Mouse (Mus musculus) kidney, embryonic 14.5 days (tissue): ENCODE measurements at regions not wholly inside any gene's neighbourhood (a gene's known extent, or its start where the extent isn't known, plus 50 kb on each side); places are given as distances from the start of the nearest gene placed in this dataset.

Experiments used
- ATAC-seq: fragments of 200-750 bp; cut with Nextera tagmentation; 2 replicates; pipeline ENCODE4 v1.8.0; 2017; ENCODE audit warnings: moderate number of reproducible peaks, mild to moderate bottlenecking, moderate TSS enrichment, moderate library complexity; ENCODE audit not compliant: low FRiP score, low TSS enrichment
- H3K27ac ChIP-seq: fragments of 300-500 bp; sonication (generic); 2 replicates; pipeline ENCODE4 v1.5.1; 2014; ENCODE audit warnings: low read depth, mild to moderate bottlenecking, low read length, moderate library complexity, mixed read lengths
- H3K27me3 ChIP-seq: fragments of 300-500 bp; sonication (generic); 2 replicates; pipeline ENCODE4 v1.6.1; 2014; ENCODE audit warnings: mild to moderate bottlenecking, low read length; ENCODE audit not compliant: control insufficient read depth, insufficient read depth
- H3K36me3 ChIP-seq: fragments of 300-500 bp; sonication (generic); 2 replicates; pipeline ENCODE4 v1.6.1; 2014; ENCODE audit warnings: low read length, mixed read lengths; ENCODE audit not compliant: control insufficient read depth, insufficient read depth
- H3K4me1 ChIP-seq: fragments of 300-500 bp; sonication (generic); 2 replicates; pipeline ENCODE4 v1.6.1; 2014; ENCODE audit warnings: low read length, mixed read lengths; ENCODE audit not compliant: control insufficient read depth, insufficient read depth
- H3K4me2 ChIP-seq: fragments of 300-500 bp; sonication (generic); replicated peaks from 2 replicates; pipeline ENCODE4 v1.6.1; 2014; ENCODE audit warnings: low read depth, mild to moderate bottlenecking, low read length
- H3K4me3 ChIP-seq: fragments of 300-500 bp; sonication (generic); 2 replicates; pipeline ENCODE4 v1.5.1; 2014; ENCODE audit warnings: mild to moderate bottlenecking, low read length
- H3K9ac ChIP-seq: fragments of 300-500 bp; sonication (generic); 2 replicates; pipeline ENCODE4 v1.6.1; 2014; ENCODE audit warnings: low read depth, mild to moderate bottlenecking, low read length, moderate library complexity
- H3K9me3 ChIP-seq: fragments of 300-500 bp; sonication (generic); 2 replicates; pipeline ENCODE4 v1.6.1; 2016; ENCODE audit warnings: low read length; ENCODE audit not compliant: control insufficient read depth
- WGBS: fragments of 180-500 bp; shearing (Covaris S2); extraction: QIAGEN DNeasy Blood & Tissue Kit; methylation state at CpG from one replicate; pipeline ENCODE4 v1.1.7; 2014; 5-methylcytosine and 5-hydroxymethylcytosine counted together

GRCm38 (mm10) chr11:8148485-8148825 is 515.9 kb downstream of the Tns3 start:
- Histone ChIP-seq H3K9me3 (no peaks in the 10 kb centered on the region), H3K4me3 (no peak overlapping the region), H3K9ac (no peak overlapping the region), H3K27ac (no peak overlapping the region), H3K27me3 (no peaks in the 10 kb centered on the region), H3K36me3 (no peaks in the 10 kb centered on the region), H3K4me2 (no peak overlapping the region), H3K4me1 (no peaks in the 10 kb centered on the region)
- ATAC-seq: no peak
- 91% methylated on average over 5 of the region's 5 CpGs for WGBS

DNA sequence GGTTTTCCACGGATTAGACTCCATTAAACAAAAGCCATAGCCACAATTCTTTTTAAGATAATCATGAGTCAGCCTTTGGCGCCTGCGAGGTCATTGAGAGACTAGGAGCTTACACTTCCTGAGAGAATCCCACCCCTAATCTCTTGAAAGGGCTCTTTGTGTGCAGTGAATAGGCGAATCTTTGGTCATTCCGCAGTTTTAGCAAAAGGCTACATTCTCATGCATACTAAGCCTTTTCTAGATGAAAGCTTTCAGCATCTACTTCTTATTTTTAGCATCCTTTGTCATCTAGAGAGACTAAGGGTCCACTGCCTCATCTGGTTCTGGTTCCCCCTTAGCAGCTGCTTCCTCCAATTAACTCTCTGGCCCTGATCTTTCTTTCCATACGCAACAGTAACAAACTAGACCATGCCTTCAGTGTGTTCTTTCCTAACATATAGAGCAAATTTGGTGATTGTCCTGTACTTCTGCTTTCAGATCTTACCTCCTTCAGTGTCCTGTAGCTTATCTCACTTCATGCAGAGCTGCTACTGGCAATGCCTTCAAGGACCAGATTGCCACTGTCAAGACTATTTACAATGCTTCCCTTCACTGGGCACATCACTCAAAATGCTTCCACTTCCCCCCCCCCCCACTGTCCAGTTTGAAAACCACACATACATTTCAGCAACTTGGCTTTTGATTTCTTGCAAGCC is 516.4 kb downstream of the Tns3 start:
- Histone ChIP-seq H3K27me3 (no peaks in the 10 kb centered on the region), H3K36me3 (no peaks in the 10 kb centered on the region), H3K27ac (no peak overlapping the region), H3K4me2 (no peak overlapping the region), H3K4me3 (no peak overlapping the region), H3K4me1 (no peaks in the 10 kb centered on the region), H3K9ac (no peak overlapping the region), H3K9me3 (no peaks in the 10 kb centered on the region)
- ATAC-seq: no peak
- 83% methylated on average over 6 of the region's 6 CpGs for WGBS

GRCm38 (mm10) chr11:8137366-8137765 is 527.0 kb downstream of the Tns3 start:
- ATAC-seq: peak; percentile 62; the same call in 1 of the 2 replicates
- Histone ChIP-seq H3K9ac (no peak overlapping the region), H3K36me3 (no peaks in the 10 kb centered on the region), H3K4me2 (no peak overlapping the region), H3K9me3 (no peaks in the 10 kb centered on the region), H3K4me3 (no peak overlapping the region), H3K27me3 (no peaks in the 10 kb centered on the region), H3K4me1 (no peaks in the 10 kb centered on the region), H3K27ac (no peak overlapping the region)
- 37% methylated on average over 4 of the region's 4 CpGs for WGBS

DNA sequence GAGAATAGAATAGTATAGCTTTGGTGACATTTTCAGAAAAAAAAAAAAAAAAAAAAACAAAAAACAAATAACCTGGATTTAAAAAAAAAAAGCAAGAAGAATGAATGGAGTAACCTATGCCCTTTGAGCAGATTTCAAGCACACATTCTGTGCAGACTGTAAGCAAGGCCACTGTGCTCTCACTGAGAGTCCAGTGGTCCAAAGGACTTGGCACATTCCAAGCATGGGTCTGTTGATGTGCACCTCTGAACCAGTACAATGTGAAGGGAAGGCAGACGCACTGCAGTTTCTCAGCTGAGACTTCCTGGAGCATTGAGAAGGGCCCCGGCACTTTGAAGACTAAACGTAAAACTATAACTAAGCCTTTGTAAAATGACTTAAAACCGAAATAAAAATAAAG is 527.7 kb downstream of the Tns3 start:
- ATAC-seq: no peak
- no peak overlapping the region for H3K4me3 ChIP-seq
- no peaks in the 10 kb centered on the region for H3K36me3 ChIP-seq
- no peak overlapping the region for H3K9ac ChIP-seq
- 82% methylated on average over 4 of the region's 4 CpGs for WGBS
- H3K27me3 ChIP-seq: no peaks in the 10 kb centered on the region
- no peaks in the 10 kb centered on the region for H3K9me3 ChIP-seq
- no peak overlapping the region for H3K4me2 ChIP-seq
- no peak overlapping the region for H3K27ac ChIP-seq
- no peaks in the 10 kb centered on the region for H3K4me1 ChIP-seq

DNA sequence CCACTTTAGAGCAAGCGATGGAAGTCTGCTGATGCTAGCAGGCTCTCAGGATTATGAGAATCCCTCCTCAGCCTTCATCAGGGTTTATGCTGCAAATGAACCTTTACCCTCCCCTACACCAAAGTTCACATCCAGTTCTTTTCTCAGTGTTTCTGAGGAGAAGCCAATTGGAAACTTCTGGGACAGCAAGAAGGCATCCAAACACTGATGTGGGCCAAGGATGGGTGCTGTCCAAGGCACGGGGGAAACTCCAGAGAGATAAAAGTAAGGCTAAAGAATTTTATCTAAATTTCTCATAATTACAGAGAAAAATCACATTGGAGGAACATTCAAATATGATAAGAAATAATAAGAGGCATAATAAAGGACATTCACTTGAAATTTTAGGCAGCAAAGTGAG is 555.0 kb downstream of the Tns3 start:
- Histone ChIP-seq H3K36me3 (no peaks in the 10 kb centered on the region), H3K4me1 (no peaks in the 10 kb centered on the region), H3K9ac (no peak overlapping the region), H3K4me3 (no peak overlapping the region), H3K27ac (no peak overlapping the region), H3K27me3 (no peaks in the 10 kb centered on the region), H3K9me3 (no peaks in the 10 kb centered on the region), H3K4me2 (no peak overlapping the region)
- 90% methylated on average over 2 of the region's 2 CpGs for WGBS
- no peak for ATAC-seq

DNA sequence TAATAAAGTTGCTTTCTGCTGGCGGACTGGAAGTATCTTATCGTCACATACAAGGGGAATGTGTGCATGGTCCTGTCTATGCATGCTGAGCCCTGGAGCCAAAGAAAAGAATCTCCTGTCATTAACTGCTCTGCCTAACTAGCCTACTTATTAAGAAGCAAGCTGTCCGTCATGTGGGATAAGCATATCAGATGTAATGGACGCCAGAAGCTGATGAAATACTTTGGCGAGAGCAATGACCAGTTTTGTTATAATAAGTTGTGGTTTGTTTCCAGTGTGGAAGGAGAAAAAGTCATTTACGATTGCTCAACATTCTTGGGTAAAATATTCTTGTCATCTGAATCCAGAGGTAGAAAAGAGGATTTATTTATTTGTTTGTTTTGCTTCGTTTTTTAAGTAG is 563.2 kb downstream of the Tns3 start:
- H3K36me3 ChIP-seq: no peaks in the 10 kb centered on the region
- ATAC-seq: no peak
- H3K9ac ChIP-seq: no peak overlapping the region
- H3K27ac ChIP-seq: no peak overlapping the region
- H3K27me3 ChIP-seq: no peaks in the 10 kb centered on the region
- 84% methylated on average over 7 of the region's 7 CpGs for WGBS
- no peaks in the 10 kb centered on the region for H3K4me1 ChIP-seq
- H3K9me3 ChIP-seq: no peaks in the 10 kb centered on the region
- no peak overlapping the region for H3K4me3 ChIP-seq
- H3K4me2 ChIP-seq: no peak overlapping the region

DNA sequence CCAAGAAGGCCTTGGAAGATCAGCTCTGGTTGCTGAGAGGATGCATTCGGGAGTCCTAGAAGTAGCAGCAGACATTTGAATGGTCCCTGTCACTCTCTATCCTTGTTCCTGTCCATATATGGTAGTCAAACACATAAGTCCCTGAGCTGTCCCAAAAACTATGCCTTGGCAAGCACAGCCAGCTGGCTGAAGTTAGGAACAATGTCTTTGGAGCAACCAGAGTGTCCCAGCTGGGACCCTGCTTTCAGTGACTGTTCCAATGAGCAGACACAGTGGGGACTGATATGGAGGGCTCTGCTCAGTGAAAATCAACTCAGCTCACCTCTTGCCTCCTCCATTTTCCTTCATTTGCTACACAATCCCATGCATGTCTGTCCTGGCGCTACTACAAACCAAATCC is 580.0 kb downstream of the Tns3 start:
- Histone ChIP-seq H3K36me3 (no peaks in the 10 kb centered on the region), H3K4me3 (no peak overlapping the region), H3K9me3 (no peaks in the 10 kb centered on the region), H3K4me2 (no peak overlapping the region), H3K27ac (no peak overlapping the region), H3K27me3 (no peaks in the 10 kb centered on the region), H3K9ac (no peak overlapping the region), H3K4me1 (no peaks in the 10 kb centered on the region)
- ATAC-seq: no peak
- 94% methylated on average over 2 of the region's 2 CpGs for WGBS

- Histone ChIP-seq H3K4me3 (no peak overlapping the region), H3K9ac (no peak overlapping the region), H3K4me2 (no peak overlapping the region), H3K27me3 (no peaks in the 10 kb centered on the region), H3K27ac (no peak overlapping the region), H3K4me1 (no peaks in the 10 kb centered on the region), H3K9me3 (no peaks in the 10 kb centered on the region), H3K36me3 (no peaks in the 10 kb centered on the region)
- WGBS: 89% methylated on average over 4 of the region's 6 CpGs
- no peak for ATAC-seq
Measured at GRCm38 (mm10) chr11:8082811-8083210, 581.5 kb downstream of the Tns3 start.

GRCm38 (mm10) chr11:8073321-8073720 is 591.0 kb downstream of the Tns3 start:
- no peak overlapping the region for H3K4me2 ChIP-seq
- H3K36me3 ChIP-seq: no peaks in the 10 kb centered on the region
- H3K9ac ChIP-seq: no peak overlapping the region
- no peaks in the 10 kb centered on the region for H3K9me3 ChIP-seq
- no peak overlapping the region for H3K27ac ChIP-seq
- 89% methylated on average over 1 of the region's 1 CpGs for WGBS
- H3K27me3 ChIP-seq: no peaks in the 10 kb centered on the region
- peaks cover 6% of the 10 kb centered on the region; the same call in 1 of the 2 replicates for H3K4me1 ChIP-seq
- no peak for ATAC-seq
- no peak overlapping the region for H3K4me3 ChIP-seq
